Mouse (Mus musculus) midbrain, embryonic 15.5 days (tissue): ENCODE data around the gene Alg1. TPM values are rescaled to one million over a fixed set of nuclear protein-coding genes. Genes with fewer than 3 reads are reported as not detected.

Source experiments
- ATAC-seq: fragments of 200-750 bp; cut with Nextera tagmentation; replicated peaks from 2 replicates; pipeline ENCODE4 v1.8.0; 2017; ENCODE audit warnings: moderate TSS enrichment
- H3K27ac ChIP-seq: fragments of 300-500 bp; sonication (generic); 2 replicates; pipeline ENCODE4 v1.5.1; 2015; ENCODE audit warnings: mild to moderate bottlenecking, inconsistent platforms
- H3K27me3 ChIP-seq: fragments of 300-500 bp; sonication (generic); replicated peaks from 2 replicates; pipeline ENCODE4 v1.6.1; 2015; ENCODE audit warnings: inconsistent platforms
- H3K36me3 ChIP-seq: fragments of 300-500 bp; sonication (generic); replicated peaks from 2 replicates; pipeline ENCODE4 v1.6.1; 2015; ENCODE audit warnings: inconsistent platforms
- H3K4me1 ChIP-seq: fragments of 300-500 bp; sonication (generic); 2 replicates; pipeline ENCODE4 v1.6.1; 2015; ENCODE audit warnings: inconsistent platforms
- H3K4me2 ChIP-seq: fragments of 300-500 bp; sonication (generic); 2 replicates; pipeline ENCODE4 v1.6.1; 2015; ENCODE audit warnings: inconsistent platforms, mild to moderate bottlenecking, moderate library complexity
- H3K4me3 ChIP-seq: fragments of 300-500 bp; sonication (generic); 2 replicates; pipeline ENCODE4 v1.5.1; 2015; ENCODE audit warnings: mild to moderate bottlenecking, inconsistent platforms
- H3K9ac ChIP-seq: fragments of 300-500 bp; sonication (generic); 2 replicates; pipeline ENCODE4 v1.6.1; 2015; ENCODE audit warnings: mild to moderate bottlenecking, inconsistent platforms
- H3K9me3 ChIP-seq: fragments of 300-500 bp; sonication (generic); 2 replicates; pipeline ENCODE4 v1.6.1; 2016; ENCODE audit warnings: inconsistent platforms
- WGBS: fragments of 180-500 bp; shearing (Covaris S2); methylation state at CpG from one replicate; pipeline ENCODE4 v1.1.7; 2015; ENCODE audit warnings: mixed read lengths; 5-methylcytosine and 5-hydroxymethylcytosine counted together
- polyA plus RNA-seq: library from polyadenylated mRNA; unstranded; fragments of >200 nt; fragmentation: Nextera tagmentation; extraction: Ambion mirVana; gene quantifications from 2 replicates; pipeline ENCODE4 v1.2.1, GENCODE M21; 2015

Alg1 gene
- polyA plus RNA-seq, 1 experiment from 2014 or later: 44.8 TPM

DNA sequence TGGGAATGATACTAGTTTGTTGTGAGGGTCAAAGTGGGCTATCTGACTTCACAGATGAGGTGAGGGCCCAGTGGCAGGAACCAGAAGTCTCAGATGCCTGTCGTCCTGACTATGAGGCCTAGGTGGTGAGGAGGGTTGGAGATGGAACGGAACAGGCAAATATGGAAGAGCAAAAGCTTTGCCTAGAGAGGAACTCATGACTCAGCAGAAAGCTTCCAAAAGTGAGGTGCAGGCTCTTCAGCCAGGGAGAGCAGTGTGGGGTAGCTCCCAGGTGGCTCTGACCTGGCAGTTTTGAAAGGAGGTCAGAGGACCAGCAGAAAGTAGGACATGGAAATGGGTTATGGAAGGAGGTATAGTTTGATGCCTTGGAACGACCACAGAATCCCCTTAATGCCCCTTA, 17.5 kb downstream of the Alg1 start:
- Histone ChIP-seq H3K9me3 (no peaks in the 10 kb centered on the region), H3K27ac (no peak overlapping the region), H3K4me1 (peaks cover 14% of the 10 kb centered on the region), H3K4me3 (no peak overlapping the region), H3K9ac (no peak overlapping the region), H3K36me3 (0 out of 2 replicates have a peak, but pooled peaks cover 6% of the 10 kb centered on the region), H3K4me2 (no peak overlapping the region), H3K27me3 (no peaks in the 10 kb centered on the region)
- no peak for ATAC-seq
- WGBS: 87% methylated on average over 3 of the region's 3 CpGs

DNA sequence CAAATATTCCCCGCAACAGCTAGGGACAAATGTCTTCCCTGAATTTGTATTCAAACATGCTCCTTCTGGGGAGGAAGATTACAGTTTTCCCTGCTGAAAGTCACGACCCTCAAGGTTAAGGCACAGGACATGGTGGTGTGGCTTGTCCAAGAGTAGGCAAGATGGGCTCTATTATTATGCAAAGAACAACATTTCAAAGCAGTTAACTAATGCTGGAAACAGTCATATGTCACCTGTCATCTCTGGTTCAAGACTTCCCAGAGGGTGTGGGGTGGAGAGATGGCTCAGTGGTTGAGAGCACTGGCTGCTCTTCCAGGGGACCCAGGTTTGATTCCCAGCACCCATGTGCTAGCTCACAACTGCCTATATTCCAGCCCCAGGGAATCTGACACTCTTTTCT, 18.8 kb downstream of the Alg1 start:
- Histone ChIP-seq H3K4me2 (no peak overlapping the region), H3K9ac (no peak overlapping the region), H3K4me1 (peaks cover 20% of the 10 kb centered on the region), H3K27ac (no peak overlapping the region), H3K4me3 (no peak overlapping the region), H3K9me3 (no peaks in the 10 kb centered on the region), H3K36me3 (0 out of 2 replicates have a peak, but pooled peaks cover 6% of the 10 kb centered on the region), H3K27me3 (no peaks in the 10 kb centered on the region)
- WGBS: 89% methylated on average over 2 of the region's 2 CpGs
- ATAC-seq: no peak

DNA sequence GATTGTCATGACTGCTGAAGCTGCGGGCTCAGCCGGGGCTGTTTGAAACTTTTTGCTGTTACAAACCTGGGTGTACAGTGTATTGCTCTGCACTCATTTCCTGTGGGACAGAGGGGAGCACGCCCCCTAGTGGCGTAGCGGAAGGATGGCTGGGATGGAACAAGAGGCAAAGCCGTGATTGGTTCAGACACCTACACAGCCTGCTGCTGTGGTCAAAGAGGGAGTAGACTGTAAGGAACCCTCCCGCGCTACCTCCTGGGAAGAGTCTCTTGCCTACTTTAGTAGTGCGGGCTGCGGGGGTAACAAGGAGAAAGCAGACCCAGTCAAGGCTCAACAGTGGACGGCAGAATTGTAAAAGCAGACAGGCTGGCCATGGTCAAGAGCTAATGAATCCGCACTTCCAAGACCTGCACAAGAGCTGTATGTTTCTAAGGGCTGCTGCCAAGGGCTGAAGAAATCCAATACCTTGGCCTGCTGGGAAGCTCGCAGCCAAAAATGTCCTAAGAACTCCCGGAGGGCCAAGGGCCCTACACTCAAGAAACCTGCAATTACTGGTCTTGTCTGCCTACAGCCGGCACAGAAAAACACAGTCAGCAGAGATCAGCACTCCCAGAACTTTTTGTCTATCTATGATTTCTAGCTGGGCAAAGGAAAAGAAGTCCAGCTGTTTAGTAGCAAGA, 21.1 kb downstream of the Alg1 start:
- Histone ChIP-seq H3K4me1 (peaks cover 20% of the 10 kb centered on the region), H3K4me2 (peak overlapping the region; percentile 84), H3K9ac (no peak overlapping the region), H3K36me3 (no peaks in the 10 kb centered on the region), H3K27me3 (no peaks in the 10 kb centered on the region), H3K4me3 (peak overlapping the region; percentile 54), H3K9me3 (no peaks in the 10 kb centered on the region), H3K27ac (no peak overlapping the region)
- no peak for ATAC-seq
- WGBS: 5% methylated on average over 15 of the region's 15 CpGs

DNA sequence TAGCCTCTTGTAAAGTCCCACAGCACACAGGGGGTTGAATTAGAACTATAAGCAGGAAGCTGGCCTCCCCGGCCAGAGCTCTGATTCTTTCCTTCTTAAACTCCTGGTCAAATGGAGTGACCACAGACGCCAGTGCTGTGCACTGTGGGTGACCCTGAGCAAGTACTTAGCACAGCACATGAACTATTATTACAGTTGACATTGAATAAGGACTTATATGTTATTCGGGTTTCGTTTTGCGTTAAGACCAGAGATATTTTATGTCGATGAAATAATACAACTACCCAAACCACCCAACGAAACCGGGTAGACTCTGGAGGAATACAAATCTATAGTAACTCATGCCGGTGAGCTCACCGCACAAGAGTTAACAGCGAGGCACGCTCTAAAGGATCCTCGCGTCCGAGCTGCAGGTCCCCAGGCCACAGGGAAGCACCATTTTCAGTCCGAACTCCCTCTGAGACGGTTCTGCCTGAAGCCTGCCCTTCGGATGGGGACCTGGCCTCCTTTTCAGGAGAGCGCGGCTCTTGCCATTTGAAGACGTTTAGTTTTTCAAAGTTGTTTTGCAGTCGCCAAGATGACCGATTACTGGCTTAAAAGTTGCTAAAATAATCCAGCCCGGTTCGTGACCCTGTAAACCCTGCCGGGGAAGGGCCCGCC, 21.8 kb downstream of the Alg1 start:
- Histone ChIP-seq H3K27me3 (no peaks in the 10 kb centered on the region), H3K9me3 (no peaks in the 10 kb centered on the region), H3K9ac (peak overlapping the region; percentile 41), H3K27ac (peak overlapping the region; percentile 46; the same call in 1 of the 2 replicates), H3K4me2 (peak overlapping the region; percentile 84), H3K4me1 (peaks cover 20% of the 10 kb centered on the region), H3K36me3 (no peaks in the 10 kb centered on the region), H3K4me3 (peak overlapping the region; percentile 54)
- ATAC-seq: peak; percentile 16; the same call in 1 of the 2 replicates
- WGBS: 3% methylated on average over 27 of the region's 27 CpGs

DNA sequence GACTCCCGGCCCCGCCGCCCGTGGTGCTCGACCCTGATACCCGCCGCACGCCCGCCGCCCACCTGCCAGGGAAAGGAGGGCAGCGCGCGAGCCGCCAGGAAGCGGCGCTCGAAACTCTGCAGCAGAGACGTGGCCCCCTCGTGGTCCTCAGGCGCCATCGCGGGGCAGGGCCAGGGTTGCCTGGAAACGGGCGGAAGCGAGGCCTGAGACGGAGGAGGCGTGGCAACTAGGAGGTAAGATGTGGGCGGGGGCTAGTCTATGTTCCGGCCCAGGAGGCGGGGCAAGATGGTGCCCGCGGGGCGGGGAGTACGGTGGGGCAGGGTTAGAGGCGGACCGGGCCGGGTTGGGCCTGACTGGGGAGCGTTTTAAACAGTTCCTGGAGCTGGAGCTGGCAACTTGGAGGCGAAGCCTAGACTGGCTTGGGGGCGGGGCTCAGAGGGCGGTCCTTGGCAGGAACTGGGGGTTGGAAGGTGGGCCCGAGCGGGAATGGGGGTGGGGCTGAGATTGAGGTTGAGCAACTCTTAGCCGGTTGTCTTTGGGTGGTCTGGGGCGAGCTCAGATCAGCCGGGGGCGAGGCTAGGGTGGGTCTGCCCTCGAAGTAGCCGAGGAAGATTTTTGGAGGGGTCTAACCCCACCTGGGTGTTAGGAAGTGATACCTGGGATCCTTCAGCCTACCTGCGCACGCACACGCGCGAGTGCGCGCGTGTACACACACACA, 22.5 kb downstream of the Alg1 start, which contains the start of gene Eef2kmt:
Gene Eef2kmt (minus strand): TSS at position 205 of the 718 bp plus-strand sequence.
- H3K9ac ChIP-seq: peak within 1 kb of the TSS; percentile 44
- H3K27me3 ChIP-seq: no peaks in the 10 kb centered on the region
- H3K36me3 ChIP-seq: no peaks in the 10 kb centered on the region
- WGBS: 2% methylated on average over 57 of the region's 57 CpGs
- no peaks in the 10 kb centered on the region for H3K9me3 ChIP-seq
- peak; percentile 96 for ATAC-seq
- H3K4me1 ChIP-seq: peaks cover 20% of the 10 kb centered on the region
- peak within 1 kb of the TSS; percentile 54 for H3K4me3 ChIP-seq
- peak within 1 kb of the TSS; percentile 84 for H3K4me2 ChIP-seq
- H3K27ac ChIP-seq: peak within 1 kb of the TSS; percentile 46

DNA sequence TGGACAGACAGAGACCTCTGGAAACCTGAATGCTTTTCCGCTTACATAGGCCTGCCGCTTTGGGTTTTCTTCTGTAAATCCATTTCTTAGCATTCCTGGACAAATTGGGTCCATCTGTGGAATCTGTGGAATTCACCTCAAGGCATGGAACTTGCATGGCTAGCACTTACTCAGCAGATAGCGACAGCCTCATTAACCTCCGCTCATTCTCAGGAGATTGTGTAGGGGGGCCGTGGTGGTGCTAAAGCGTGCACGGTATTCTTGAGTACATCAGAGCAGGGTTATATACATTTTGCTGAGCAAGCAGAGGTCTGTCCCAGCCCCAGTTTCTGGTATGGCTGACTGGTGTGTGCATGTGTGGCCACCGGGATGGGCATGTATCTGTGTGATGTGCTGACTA, 29.7 kb downstream of the Alg1 start:
- Histone ChIP-seq H3K27ac (no peak overlapping the region), H3K9me3 (no peaks in the 10 kb centered on the region), H3K4me3 (no peak overlapping the region), H3K4me1 (no peaks in the 10 kb centered on the region), H3K9ac (no peak overlapping the region), H3K4me2 (no peak overlapping the region), H3K36me3 (no peaks in the 10 kb centered on the region), H3K27me3 (no peaks in the 10 kb centered on the region)
- WGBS: 86% methylated on average over 8 of the region's 8 CpGs
- ATAC-seq: no peak

DNA sequence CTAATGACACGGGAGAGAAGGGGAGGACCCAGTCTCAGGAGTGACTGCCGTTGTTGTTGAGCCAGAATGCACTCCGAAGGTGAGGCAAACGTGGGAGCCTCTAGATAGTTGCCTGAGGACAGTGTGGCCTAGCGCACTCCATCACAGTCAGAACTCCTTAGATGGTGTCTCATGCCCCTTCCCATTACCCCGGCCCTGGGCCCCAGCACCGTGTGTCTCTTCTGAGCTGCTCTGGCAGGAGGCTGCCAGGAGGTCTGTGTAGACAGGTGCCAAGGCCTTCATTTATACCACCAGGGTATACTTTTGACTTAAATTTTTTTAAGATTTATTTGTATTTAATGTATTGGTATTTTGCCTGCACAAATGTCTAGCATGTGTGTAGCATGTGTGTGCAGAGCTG, 30.5 kb downstream of the Alg1 start:
- Histone ChIP-seq H3K9ac (no peak overlapping the region), H3K36me3 (no peaks in the 10 kb centered on the region), H3K4me3 (no peak overlapping the region), H3K27me3 (no peaks in the 10 kb centered on the region), H3K27ac (no peak overlapping the region), H3K9me3 (no peaks in the 10 kb centered on the region), H3K4me1 (no peaks in the 10 kb centered on the region), H3K4me2 (no peak overlapping the region)
- 89% methylated on average over 7 of the region's 7 CpGs for WGBS
- ATAC-seq: no peak

DNA sequence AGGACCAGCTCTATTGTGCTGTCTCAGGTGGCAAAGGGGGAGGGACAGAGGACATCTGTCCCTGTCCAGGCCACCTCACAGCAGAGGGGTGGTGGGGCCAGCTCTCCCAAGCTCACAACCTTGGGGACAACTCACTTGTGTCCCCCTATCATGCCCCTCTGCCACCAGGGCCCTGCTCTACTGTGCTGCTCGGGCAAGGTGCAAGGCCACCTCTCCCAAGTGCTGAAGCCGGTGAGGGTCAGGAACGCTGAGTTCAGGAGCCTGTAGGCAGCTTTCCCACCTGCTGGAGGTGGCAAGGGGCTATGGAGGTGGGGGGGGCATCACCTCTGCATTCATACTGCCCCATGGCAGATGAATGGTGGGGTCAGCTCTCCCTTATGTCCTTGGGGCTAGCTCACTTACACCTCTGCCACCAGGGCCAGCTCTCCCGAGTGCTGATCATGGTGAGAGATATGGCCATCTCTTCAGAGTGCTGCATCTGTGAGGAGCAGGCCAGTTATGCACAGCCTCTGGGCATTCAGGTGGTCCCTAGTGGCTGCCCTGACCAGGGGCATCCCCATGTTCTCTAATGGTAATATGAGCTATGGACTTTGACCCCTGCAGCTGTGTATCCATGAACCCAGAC, 38.1 kb downstream of the Alg1 start:
- Histone ChIP-seq H3K4me2 (no peak overlapping the region), H3K27me3 (no peaks in the 10 kb centered on the region), H3K36me3 (no peaks in the 10 kb centered on the region), H3K9ac (no peak overlapping the region), H3K4me3 (no peak overlapping the region), H3K4me1 (no peaks in the 10 kb centered on the region), H3K9me3 (no peaks in the 10 kb centered on the region), H3K27ac (no peak overlapping the region)
- ATAC-seq: no peak
- WGBS: 90% methylated on average over 4 of the region's 4 CpGs

DNA sequence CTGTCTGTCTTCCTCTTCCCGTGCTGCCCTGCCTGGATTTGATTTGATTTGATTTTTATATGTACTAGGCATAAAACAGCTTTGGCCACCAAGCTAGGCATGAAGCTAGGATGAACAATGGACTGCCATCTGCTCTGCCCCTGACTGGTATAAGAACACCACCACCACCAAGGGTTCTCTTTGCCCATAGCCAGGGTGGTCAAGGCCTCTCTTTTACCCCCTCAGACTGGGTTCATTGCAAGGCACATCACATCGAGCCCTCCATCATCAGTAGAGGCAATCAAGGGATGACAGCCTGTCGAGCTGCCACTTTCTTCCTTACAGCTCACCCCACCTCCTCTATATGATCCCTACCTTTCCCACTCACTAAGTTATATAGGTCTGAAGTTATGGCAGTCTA, 39.0 kb downstream of the Alg1 start:
- H3K27me3 ChIP-seq: no peaks in the 10 kb centered on the region
- WGBS: 90% methylated on average over 3 of the region's 3 CpGs
- no peak for ATAC-seq

DNA sequence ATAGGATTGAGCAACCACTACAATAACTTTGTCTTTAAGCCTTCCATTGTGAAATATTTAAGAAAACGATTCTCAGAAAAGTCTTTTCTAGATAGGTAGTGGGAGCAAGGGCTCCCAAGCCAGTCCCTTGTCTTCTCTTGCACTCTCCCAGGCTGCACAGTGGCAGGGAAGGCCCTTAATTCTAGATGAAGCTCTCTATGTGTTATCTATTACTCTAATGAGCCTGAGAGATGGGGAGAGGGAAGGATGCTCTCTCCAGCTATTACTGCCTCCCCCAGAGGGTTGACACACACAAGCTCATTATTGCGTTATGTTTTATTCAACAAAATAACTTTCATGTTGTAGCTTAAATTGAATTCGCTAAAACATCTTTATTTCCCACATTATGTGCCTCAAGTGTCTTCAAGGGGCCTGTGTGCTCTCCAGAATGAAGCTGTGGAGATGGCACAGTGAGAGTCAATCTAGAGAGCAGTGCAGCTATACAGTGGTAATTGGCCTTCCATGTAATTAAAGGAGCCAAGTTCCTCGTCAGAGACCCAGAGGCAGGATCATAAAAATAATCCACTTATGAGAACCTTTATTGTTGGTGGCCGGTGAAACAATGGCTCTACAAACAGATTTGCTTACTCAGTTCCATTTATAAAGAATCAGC, 46.3 kb downstream of the Alg1 start:
- no peaks in the 10 kb centered on the region for H3K27me3 ChIP-seq
- no peak overlapping the region for H3K9ac ChIP-seq
- WGBS: 60% methylated on average over 5 of the region's 5 CpGs
- H3K4me3 ChIP-seq: no peak overlapping the region
- no peaks in the 10 kb centered on the region for H3K36me3 ChIP-seq
- H3K9me3 ChIP-seq: no peaks in the 10 kb centered on the region
- H3K27ac ChIP-seq: no peak overlapping the region
- H3K4me1 ChIP-seq: no peaks in the 10 kb centered on the region
- H3K4me2 ChIP-seq: no peak overlapping the region
- ATAC-seq: peak; percentile 54; the same call in 1 of the 2 replicates

More for the DNA sequence above, 39.0 kb downstream of the Alg1 start:
- Histone ChIP-seq H3K36me3 (no peaks in the 10 kb centered on the region), H3K9me3 (no peaks in the 10 kb centered on the region), H3K4me3 (no peak overlapping the region), H3K27ac (no peak overlapping the region), H3K4me2 (no peak overlapping the region), H3K9ac (no peak overlapping the region), H3K4me1 (no peaks in the 10 kb centered on the region)

DNA sequence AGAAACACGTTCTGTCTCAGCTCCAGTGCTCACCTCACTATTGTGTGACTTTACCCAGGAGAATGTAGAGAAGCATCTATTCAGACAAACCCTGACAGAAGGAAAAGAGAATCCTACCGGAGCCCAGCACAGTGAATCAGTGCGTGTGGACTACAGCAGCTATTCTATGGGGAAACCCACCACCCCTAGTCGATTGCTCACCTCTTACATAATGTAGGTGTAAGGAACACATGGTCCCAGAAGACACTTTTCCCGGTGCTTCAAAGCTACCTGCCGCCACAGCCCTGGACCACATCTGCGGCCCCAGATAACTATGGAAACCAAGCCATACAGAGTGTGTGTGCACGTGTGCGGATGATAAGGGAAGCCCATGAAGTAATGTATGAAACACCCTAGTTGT, 49.3 kb downstream of the Alg1 start:
- H3K9me3 ChIP-seq: no peaks in the 10 kb centered on the region
- H3K4me1 ChIP-seq: no peaks in the 10 kb centered on the region
- no peaks in the 10 kb centered on the region for H3K36me3 ChIP-seq
- H3K4me3 ChIP-seq: no peak overlapping the region
- no peak overlapping the region for H3K27ac ChIP-seq
- WGBS: 92% methylated on average over 9 of the region's 9 CpGs
- ATAC-seq: no peak
- H3K9ac ChIP-seq: no peak overlapping the region
- no peak overlapping the region for H3K4me2 ChIP-seq
- no peaks in the 10 kb centered on the region for H3K27me3 ChIP-seq

DNA sequence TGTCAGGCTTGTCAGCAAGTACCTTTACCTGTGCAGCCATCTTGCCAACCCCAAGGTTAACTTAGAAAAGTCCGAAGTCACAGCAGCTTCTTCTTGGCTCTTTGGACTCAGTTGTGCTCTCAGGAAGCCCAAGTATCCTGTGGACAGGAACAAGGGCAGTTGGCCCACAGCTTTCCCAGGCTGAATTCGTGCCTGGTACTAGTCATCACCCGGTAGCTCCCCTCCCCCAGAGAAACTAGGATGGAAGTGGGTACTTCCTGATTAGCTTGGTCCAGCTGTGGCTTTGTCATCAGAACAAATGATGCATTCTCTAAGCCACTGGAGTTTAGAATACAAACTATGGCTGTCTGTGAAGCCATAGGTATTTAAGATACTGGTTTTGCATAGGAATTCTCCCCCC, 52.0 kb downstream of the Alg1 start:
- WGBS: 50% methylated on average over 3 of the region's 3 CpGs
- no peak for ATAC-seq
- Histone ChIP-seq H3K9me3 (no peaks in the 10 kb centered on the region), H3K36me3 (no peaks in the 10 kb centered on the region), H3K4me2 (no peak overlapping the region), H3K4me3 (no peak overlapping the region), H3K27ac (no peak overlapping the region), H3K27me3 (no peaks in the 10 kb centered on the region), H3K4me1 (no peaks in the 10 kb centered on the region), H3K9ac (no peak overlapping the region)
